In genomic region chr2:32058716-32059115, GRCm38 (mm10) we compare ENCODE assay signal across 20 mouse cellular contexts. TPM values are rescaled to one million over a fixed set of nuclear protein-coding genes. Genes with fewer than 3 reads are reported as not detected.
DNase-seq lines count a peak whose midpoint lies in the region; ATAC-seq and TF ChIP-seq lines count a peak whose summit lies in the region.
"Had no signal": no experiment of that assay in that cellular context is flagged by ENCODE, and none has a peak within 500 bp of the region (broad histone marks: within the 10 kb centered on the region; RNA-seq: fewer than 3 reads in every experiment).

No protein-coding gene starts in this region.

- 40% methylated on average over 5 of the region's 5 CpGs for WGBS in heart, embryonic 13.5 days
- 53% methylated on average over 5 of the region's 5 CpGs for WGBS in liver, embryonic 13.5 days (ENCODE audit: insufficient replicate concordance)
- 59% methylated on average over 5 of the region's 5 CpGs for WGBS in liver, postnatal 0 days (ENCODE audit: insufficient replicate concordance)

- H3K9me3 ChIP-seq in heart, embryonic 13.5 days, result no peaks in the 10 kb centered on the region
- H3K9me3 ChIP-seq in liver, embryonic 13.5 days (replicated peaks), result no peaks in the 10 kb centered on the region
- no peaks in the 10 kb centered on the region for H3K9me3 ChIP-seq in liver, postnatal 0 days (ENCODE audit: low read length)
- H3K9me3 ChIP-seq: embryonic facial prominence, embryonic 13.5 days; forebrain, embryonic 12.5 days; hindbrain, embryonic 10.5 days; intestine, embryonic 15.5 days had no signal

- no peak for TF ChIP-seq EP300 in liver, postnatal 0 days (IDR thresholded peaks at IDR 0.05; ENCODE audit: low read depth)

- intact Hi-C loops in heart, postnatal 25 days (cut with DNase I), result no loop called here

- peak overlapping the region; percentile 58 for H3K9ac ChIP-seq in heart, embryonic 13.5 days
- no peak overlapping the region for H3K9ac ChIP-seq in liver, embryonic 13.5 days
- H3K9ac ChIP-seq in liver, postnatal 0 days (replicated peaks), result no peak overlapping the region
- H3K9ac ChIP-seq: embryonic facial prominence, embryonic 13.5 days; forebrain, embryonic 12.5 days; hindbrain, embryonic 14.5 days; intestine, embryonic 15.5 days had no signal

- no peak for TF ChIP-seq CTCF in liver, postnatal 0 days (IDR thresholded peaks at IDR 0.05; ENCODE audit: low read depth)

- no peaks in the 10 kb centered on the region for H3K36me3 ChIP-seq in heart, embryonic 13.5 days
- peaks cover 2% of the 10 kb centered on the region; the same call in 1 of the 2 replicates for H3K36me3 ChIP-seq in liver, embryonic 13.5 days
- no peaks in the 10 kb centered on the region for H3K36me3 ChIP-seq in liver, postnatal 0 days (replicated peaks; ENCODE audit: insufficient read depth, low read length)
- H3K36me3 ChIP-seq: embryonic facial prominence, embryonic 13.5 days; intestine, embryonic 15.5 days had no signal

- ATAC-seq in heart, embryonic 13.5 days (ENCODE audit: extremely low read depth, insufficient number of reproducible peaks, low FRiP score, low TSS enrichment), result no peak
- no peak for ATAC-seq in liver, embryonic 13.5 days (ENCODE audit: low read depth)
- no peak for ATAC-seq in liver, postnatal 0 days
- ATAC-seq: forebrain, embryonic 16.5 days; intestine, embryonic 15.5 days had no signal

- peaks cover 90% of the 10 kb centered on the region for H3K4me1 ChIP-seq in heart, embryonic 13.5 days
- peaks cover 83% of the 10 kb centered on the region for H3K4me1 ChIP-seq in liver, embryonic 13.5 days (replicated peaks)
- H3K4me1 ChIP-seq in liver, postnatal 0 days (ENCODE audit: insufficient read depth), result peaks cover 27% of the 10 kb centered on the region
- H3K4me1 ChIP-seq: intestine, embryonic 15.5 days had no signal

- H3K4me2 ChIP-seq in heart, embryonic 13.5 days, result no peak overlapping the region
- H3K4me2 ChIP-seq in liver, embryonic 13.5 days, result no peak overlapping the region
- no peak overlapping the region for H3K4me2 ChIP-seq in liver, postnatal 0 days (ENCODE audit: low read depth, low read length)
- H3K4me2 ChIP-seq: embryonic facial prominence, embryonic 13.5 days; forebrain, embryonic 12.5 days; hindbrain, embryonic 14.5 days; intestine, embryonic 15.5 days had no signal

- H3K27me3 ChIP-seq in heart, embryonic 13.5 days (replicated peaks), result no peaks in the 10 kb centered on the region
- no peaks in the 10 kb centered on the region for H3K27me3 ChIP-seq in liver, embryonic 13.5 days
- no peaks in the 10 kb centered on the region for H3K27me3 ChIP-seq in liver, postnatal 0 days (ENCODE audit: insufficient read depth, low read length)
- H3K27me3 ChIP-seq: embryonic facial prominence, embryonic 13.5 days; forebrain, embryonic 12.5 days; intestine, embryonic 15.5 days had no signal

- DNase-seq in heart, adult 11 months, result peak; percentile 74
- DNase-seq in heart, postnatal 25 days (ENCODE audit: low spot score), result no peak
- DNase-seq in heart, adult 9 months (ENCODE audit: low spot score in 2 of 2), result no peak
- no peak for DNase-seq in liver, embryonic 13.5 days
- no peak for DNase-seq in liver, postnatal 0 days
- DNase-seq in kidney, postnatal 4 days, result no peak
- DNase-seq: adrenal gland, adult 2 months; adrenal gland, postnatal 25 days; cerebellum, adult 18-20 months; cerebellum, adult 9-11 months; cerebellum, postnatal 36 days; gastrocnemius, postnatal 10 days had no signal

- H3K4me3 ChIP-seq in heart, embryonic 13.5 days, result no peak overlapping the region
- no peak overlapping the region for H3K4me3 ChIP-seq in liver, embryonic 13.5 days (replicated peaks)
- no peak overlapping the region for H3K4me3 ChIP-seq in liver, postnatal 0 days (ENCODE audit: low read depth, low read length)
- H3K4me3 ChIP-seq: embryonic facial prominence, embryonic 13.5 days; forebrain, embryonic 12.5 days; hindbrain, embryonic 10.5 days; intestine, embryonic 15.5 days had no signal

- peak overlapping the region; percentile 96 for H3K27ac ChIP-seq in heart, embryonic 13.5 days (replicated peaks)
- H3K27ac ChIP-seq in liver, embryonic 13.5 days, result 0 out of 2 replicates have a peak overlapping the region, but pooled peaks have one; percentile 87
- H3K27ac ChIP-seq in liver, postnatal 0 days (ENCODE audit: low read depth), result no peak overlapping the region
- H3K27ac ChIP-seq: embryonic facial prominence, embryonic 13.5 days; forebrain, embryonic 12.5 days; hindbrain, embryonic 10.5 days; hindbrain, embryonic 14.5 days; intestine, embryonic 15.5 days had no signal

RNA-seq across cellular contexts. Expression of gene Fam78a, which starts 25.9 kb away (rescaled TPM):
- 10 to 100 TPM; 20.0 TPM for total RNA-seq in heart, postnatal 25 days (2021)
- polyA plus RNA-seq in heart, embryonic 13.5 days (2015; fragmentation: Nextera tagmentation; extraction: Ambion mirVana), result 29.3 and 32.8 TPM in 2 replicates
- 10.6 and 13.0 TPM in 2 replicates for polyA plus RNA-seq in liver, embryonic 13.5 days (2015; fragmentation: Nextera tagmentation; extraction: Ambion mirVana)
- 3.8 and 4.3 TPM in 2 replicates for polyA plus RNA-seq in liver, postnatal 0 days (2015; fragmentation: Nextera tagmentation; extraction: Ambion mirVana)
- polyA plus RNA-seq: C2C12 had no signal

RNA-seq across cellular contexts. Expression of gene Plpp7, which starts 36.6 kb away (rescaled TPM):
- 10 to 100 TPM; 31.8 to 33.7 TPM for total RNA-seq in heart, postnatal 25 days (2021)
- polyA plus RNA-seq in heart, embryonic 13.5 days (2015; fragmentation: Nextera tagmentation; extraction: Ambion mirVana), result 13.9 and 14.2 TPM in 2 replicates
- polyA plus RNA-seq in liver, embryonic 13.5 days (2015; fragmentation: Nextera tagmentation; extraction: Ambion mirVana), result 2.0 and 2.2 TPM in 2 replicates
- polyA plus RNA-seq in liver, postnatal 0 days (2015; fragmentation: Nextera tagmentation; extraction: Ambion mirVana), result 1.6 and 1.7 TPM in 2 replicates
